Mouse (Mus musculus) myocyte (in vitro differentiated cells): Measurements from ENCODE around the gene Sf3a1.

Experiments used
- CEBPB ChIP-seq: IDR thresholded peaks from 2 replicates; pipeline ENCODE4 v1.6.1; 2011; ENCODE audit warnings: mild to moderate bottlenecking, moderate library complexity; ENCODE audit not compliant: poor library complexity, insufficient read depth, severe bottlenecking
- E2F4 ChIP-seq: IDR thresholded peaks from one replicate; pipeline ENCODE4 v1.6.1; 2011; ENCODE audit warnings: mild to moderate bottlenecking, control low read depth, moderate library complexity; ENCODE audit not compliant: insufficient read depth
- MAX ChIP-seq: IDR thresholded peaks from one replicate; pipeline ENCODE4 v1.6.1; 2011; ENCODE audit warnings: low read depth, mild to moderate bottlenecking, control low read depth
- MYOD1 ChIP-seq, 3 experiments: IDR thresholded peaks; one replicate each; pipeline ENCODE4 v1.6.1; 2011; ENCODE audit warnings: control low read depth in 2 of 3, low read depth in 2 of 3, mild to moderate bottlenecking in 2 of 3, moderate library complexity in 1 of 3; ENCODE audit not compliant: insufficient read length in 2 of 3, control insufficient read depth in 1 of 3
- MYOG ChIP-seq, 3 experiments: IDR thresholded peaks; one replicate each; pipeline ENCODE4 v1.6.1; 2011; ENCODE audit warnings: control low read depth in 2 of 3, low read depth in 2 of 3, mild to moderate bottlenecking in 2 of 3; ENCODE audit not compliant: insufficient read length in 2 of 3, control insufficient read depth in 1 of 3, insufficient read depth in 1 of 3
- POLR2A ChIP-seq: IDR thresholded peaks from one replicate; pipeline ENCODE4 v1.6.1; 2011; ENCODE audit warnings: low read depth, mild to moderate bottlenecking, control low read depth, moderate library complexity; ENCODE audit not compliant: insufficient read length
- POLR2AphosphoS2 ChIP-seq: IDR thresholded peaks from one replicate; pipeline ENCODE4 v1.6.1; 2011; ENCODE audit warnings: low read depth, control low read depth; ENCODE audit not compliant: insufficient read length
- SRF ChIP-seq: IDR thresholded peaks from one replicate; pipeline ENCODE4 v1.6.1; 2011; ENCODE audit warnings: low read depth; ENCODE audit not compliant: control insufficient read depth, insufficient read length
- TCF12 ChIP-seq: IDR thresholded peaks from one replicate; pipeline ENCODE4 v1.6.1; 2011; ENCODE audit warnings: mild to moderate bottlenecking, control low read depth; ENCODE audit not compliant: poor library complexity, insufficient read depth, severe bottlenecking
- TCF3 ChIP-seq: IDR thresholded peaks from one replicate; pipeline ENCODE4 v1.6.1; 2011; ENCODE audit warnings: low read depth, control low read depth; ENCODE audit not compliant: insufficient read length
- USF1 ChIP-seq: IDR thresholded peaks from one replicate; pipeline ENCODE4 v1.6.1; 2011; ENCODE audit warnings: low read depth, mild to moderate bottlenecking, control low read depth, moderate library complexity

- TF ChIP-seq E2F4 (peak; percentile 25), USF1 (no peak), TCF3 (no peak), POLR2AphosphoS2 (peak; percentile 59), TCF12 (no peak), POLR2A (peak; percentile 61), MYOD1 (IDR thresholded peaks at IDR 0.05; ENCODE audit: control insufficient read depth in 1 of 3, insufficient read length in 2 of 3, low read depth in 2 of 3) (peak in 1 of 3 experiments; percentile 33), MAX (no peak), CEBPB (no peak), MYOG (IDR thresholded peaks at IDR 0.05; ENCODE audit: control insufficient read depth in 1 of 3, insufficient read depth in 1 of 3, insufficient read length in 2 of 3, low read depth in 2 of 3) (peak in 1 of 3 experiments; percentile 5), SRF (no peak)
These were observed at the start of gene Sf3a1, which contains the start of gene Ccdc157 for GRCm38 (mm10) chr11:4159808-4160708.
